Mouse (Mus musculus) megakaryocyte, embryonic 14.5 days (primary cell): Measurements from ENCODE around the gene Pld5.

Source experiments
- FLI1 ChIP-seq: IDR thresholded peaks from 2 replicates; pipeline ENCODE4 v1.6.1; 2012; ENCODE audit warnings: low read length, inconsistent platforms, mixed read lengths
- GATA1 ChIP-seq: IDR thresholded peaks from 3 replicates; pipeline ENCODE4 v1.6.1; 2012; ENCODE audit warnings: mixed read lengths, low read length, inconsistent platforms, borderline replicate concordance

- TF ChIP-seq GATA1 (no peak), FLI1 (no peak)
Observed at GRCm38 (mm10) chr1:175970710-175971109, 304.4 kb downstream of the Pld5 start.
